Mouse (Mus musculus): Measurements from ENCODE around the gene Ubac2.

DNA sequence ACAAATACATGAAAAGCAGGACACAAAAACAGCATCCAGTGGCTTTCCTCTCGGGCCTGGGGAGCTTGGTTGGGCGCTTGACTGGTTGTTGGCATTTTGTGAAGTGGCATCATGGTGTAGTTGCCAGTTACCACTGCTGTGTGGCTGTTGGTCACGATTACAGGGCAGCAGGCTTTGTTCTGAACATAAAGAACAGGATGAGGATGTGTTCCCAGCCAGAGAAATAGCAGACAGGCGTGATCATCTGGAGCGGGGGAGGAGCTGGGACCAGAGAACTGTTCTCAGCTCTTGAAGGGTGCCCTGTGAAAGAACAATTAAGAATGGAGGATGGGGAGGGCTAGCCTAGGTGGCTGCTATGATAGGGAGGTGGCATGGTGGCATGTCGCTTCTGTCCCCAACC, 48.5 kb downstream of the Ubac2 start:
- TF ChIP-seq CTCF (IDR thresholded peaks at IDR 0.05; ENCODE audit: control insufficient read depth, insufficient read depth, low read length) (no peak), POLR2A (IDR thresholded peaks at IDR 0.05; ENCODE audit: borderline replicate concordance, control insufficient read depth, low read depth, low read length) (no peak)

Measured in bone marrow, adult 2 months (tissue).